28 mouse cellular contexts compared by ENCODE assay signal in genomic region chr4:147879865-147880264, GRCm38 (mm10). TPM values are rescaled to one million over a fixed set of nuclear protein-coding genes. Genes with fewer than 3 reads are reported as not detected.
DNase-seq lines count a peak whose midpoint lies in the region; ATAC-seq and TF ChIP-seq lines count a peak whose summit lies in the region.
"Had no signal": no experiment of that assay in that cellular context is flagged by ENCODE, and none has a peak within 500 bp of the region (broad histone marks: within the 10 kb centered on the region; RNA-seq: fewer than 3 reads in every experiment).

No protein-coding gene starts in this region.

- intact Hi-C loops in heart, postnatal 36 days (cut with DNase I): no loop called here

- no peak for TF ChIP-seq CTCF in Patski (IDR thresholded peaks at IDR 0.05)

- peaks cover 26% of the 10 kb centered on the region for H3K36me3 ChIP-seq in midbrain, embryonic 11.5 days (ENCODE audit: control insufficient read depth, insufficient read depth, low read length)
- peaks cover 98% of the 10 kb centered on the region for H3K36me3 ChIP-seq in midbrain, embryonic 10.5 days

- no peak overlapping the region for H3K27ac ChIP-seq in midbrain, embryonic 11.5 days (ENCODE audit: low read depth, low read length)
- H3K27ac ChIP-seq in midbrain, embryonic 10.5 days (replicated peaks): no peak overlapping the region
- H3K27ac ChIP-seq: embryonic facial prominence, embryonic 13.5 days; forebrain, embryonic 10.5 days; forebrain, embryonic 15.5 days; gastrocnemius, adult 2 months; heart, adult 2 months; heart, embryonic 13.5 days; limb, embryonic 12.5 days; liver, embryonic 15.5 days; lung, embryonic 15.5 days; midbrain, embryonic 13.5 days had no signal

- no peaks in the 10 kb centered on the region for H3K27me3 ChIP-seq in midbrain, embryonic 11.5 days (ENCODE audit: control insufficient read depth, insufficient read depth, low read length)
- no peaks in the 10 kb centered on the region for H3K27me3 ChIP-seq in midbrain, embryonic 10.5 days (ENCODE audit: low read depth, poor library complexity, severe bottlenecking)
- no peaks in the 10 kb centered on the region for H3K27me3 ChIP-seq in Patski
- H3K27me3 ChIP-seq: embryonic facial prominence, embryonic 13.5 days; forebrain, embryonic 15.5 days; heart, embryonic 13.5 days; limb, embryonic 12.5 days; liver, embryonic 15.5 days; lung, embryonic 15.5 days; midbrain, embryonic 13.5 days had no signal

- H3K4me1 ChIP-seq in midbrain, embryonic 11.5 days (ENCODE audit: control insufficient read depth, insufficient read depth, low read length): no peaks in the 10 kb centered on the region
- H3K4me1 ChIP-seq in midbrain, embryonic 10.5 days: 0 out of 2 replicates have a peak, but pooled peaks cover 4% of the 10 kb centered on the region
- H3K4me1 ChIP-seq: embryonic facial prominence, embryonic 13.5 days; forebrain, embryonic 10.5 days; forebrain, embryonic 15.5 days; limb, embryonic 12.5 days; lung, embryonic 15.5 days; midbrain, embryonic 13.5 days had no signal

- no peak overlapping the region for H3K9ac ChIP-seq in midbrain, embryonic 11.5 days (ENCODE audit: low read length)
- H3K9ac ChIP-seq: embryonic facial prominence, embryonic 13.5 days; forebrain, embryonic 15.5 days; heart, embryonic 13.5 days; limb, embryonic 12.5 days; liver, embryonic 15.5 days; lung, embryonic 15.5 days; midbrain, embryonic 13.5 days had no signal

- CTCF ChIA-PET in Patski (lab: Charles Lee): no interaction called here

- H3K4me3 ChIP-seq in midbrain, embryonic 11.5 days (ENCODE audit: low read depth, low read length): no peak overlapping the region
- no peak overlapping the region for H3K4me3 ChIP-seq in midbrain, embryonic 10.5 days
- H3K4me3 ChIP-seq: embryonic facial prominence, embryonic 13.5 days; forebrain, embryonic 10.5 days; forebrain, embryonic 15.5 days; gastrocnemius, adult 2 months; heart, adult 2 months; heart, embryonic 13.5 days; limb, embryonic 12.5 days; liver, embryonic 15.5 days; lung, embryonic 15.5 days; midbrain, embryonic 13.5 days had no signal

- 61% methylated on average over 5 of the region's 5 CpGs for WGBS in midbrain, embryonic 11.5 days
- 66% methylated on average over 5 of the region's 5 CpGs for WGBS in midbrain, embryonic 10.5 days

- POLR2A ChIA-PET in Patski (lab: Charles Lee): no interaction called here

- peak; percentile 90 for DNase-seq in heart, adult 11 months
- DNase-seq in heart, postnatal 36 days: no peak
- no peak for DNase-seq in midbrain, embryonic 11.5 days (ENCODE audit: low spot score, missing footprints)
- no peak for DNase-seq in midbrain, embryonic 10.5 days (ENCODE audit: low spot score)
- DNase-seq in Patski (ENCODE audit: low read depth, low spot score): peak; percentile 46
- no peak for DNase-seq in embryo, embryonic 10.5 days (ENCODE audit: low spot score)
- no peak for DNase-seq in thymus, postnatal 0 days (ENCODE audit: low spot score)
- DNase-seq: adrenal gland, postnatal 14 days; cerebellum, adult 11 months; cerebellum, adult 9-11 months; gastrocnemius, adult 2 months; gastrocnemius, postnatal 36 days; heart, adult 2 months; heart, postnatal 14 days; kidney, adult 8-10 months; kidney, postnatal 14 days; layer of hippocampus, adult 9-11 months; lung, postnatal 36 days; right cerebral cortex, postnatal 25 days had no signal

- H3K9me3 ChIP-seq in midbrain, embryonic 11.5 days (ENCODE audit: control insufficient read depth, low read length): no peaks in the 10 kb centered on the region
- no peaks in the 10 kb centered on the region for H3K9me3 ChIP-seq in midbrain, embryonic 10.5 days (replicated peaks)
- H3K9me3 ChIP-seq: embryonic facial prominence, embryonic 13.5 days; forebrain, embryonic 10.5 days; forebrain, embryonic 15.5 days; heart, embryonic 13.5 days; limb, embryonic 12.5 days; liver, embryonic 15.5 days; lung, embryonic 15.5 days; midbrain, embryonic 13.5 days had no signal

- peak; percentile 25; the same call in 1 of the 2 replicates for ATAC-seq in midbrain, embryonic 11.5 days (ENCODE audit: low FRiP score)
- peak; percentile 88 for ATAC-seq in Patski
- ATAC-seq: forebrain, embryonic 15.5 days; hindbrain, embryonic 16.5 days; midbrain, embryonic 13.5 days had no signal

- in situ Hi-C loops in Patski (cut with MboI; ENCODE audit: low pct_unique_long_range_greater_than_20kb): no loop called here

- H3K4me2 ChIP-seq in midbrain, embryonic 11.5 days: no peak overlapping the region
- H3K4me2 ChIP-seq: embryonic facial prominence, embryonic 13.5 days; forebrain, embryonic 15.5 days; heart, embryonic 13.5 days; limb, embryonic 12.5 days; liver, embryonic 15.5 days; lung, embryonic 15.5 days; midbrain, embryonic 13.5 days had no signal

RNA-seq across cellular contexts. Expression of gene Fv1, which starts 11.1 kb away (rescaled TPM):
- total RNA-seq in heart, postnatal 36 days (2021): 10 to 100 TPM; 16.1 to 18.3 TPM
- 15.2 and 15.7 TPM in 2 replicates for polyA plus RNA-seq in midbrain, embryonic 11.5 days (2014; fragmentation: Nextera tagmentation; extraction: Ambion mirVana)
- polyA plus RNA-seq in midbrain, embryonic 10.5 days (2016; fragmentation: Nextera tagmentation; extraction: Ambion mirVana): 16.7 TPM in 2 replicates
- 9.3 TPM for polyA plus RNA-seq in Patski (2021)
- polyA plus RNA-seq in thymus, postnatal 0 days (2015; fragmentation: Nextera tagmentation; extraction: Ambion mirVana): 4.7 and 4.9 TPM in 2 replicates

RNA-seq across cellular contexts. Expression of gene Miip, which starts 11.2 kb away (rescaled TPM):
- total RNA-seq in heart, postnatal 36 days (2021): 1 to 10 TPM; 7.6 to 8.6 TPM
- polyA plus RNA-seq in midbrain, embryonic 11.5 days (2014; fragmentation: Nextera tagmentation; extraction: Ambion mirVana): 34.6 and 39.2 TPM in 2 replicates
- 73.8 and 79.9 TPM in 2 replicates for polyA plus RNA-seq in midbrain, embryonic 10.5 days (2016; fragmentation: Nextera tagmentation; extraction: Ambion mirVana)
- 14.4 TPM for polyA plus RNA-seq in Patski (2021)
- 73.5 and 88.4 TPM in 2 replicates for polyA plus RNA-seq in thymus, postnatal 0 days (2015; fragmentation: Nextera tagmentation; extraction: Ambion mirVana)

RNA-seq across cellular contexts. Expression of gene Mfn2, which starts 24.6 kb away (rescaled TPM):
- total RNA-seq in heart, postnatal 36 days (2021): 100 to 1,000 TPM; 670 to 699 TPM
- polyA plus RNA-seq in midbrain, embryonic 11.5 days (2014; fragmentation: Nextera tagmentation; extraction: Ambion mirVana): 36.8 and 42.4 TPM in 2 replicates
- polyA plus RNA-seq in midbrain, embryonic 10.5 days (2016; fragmentation: Nextera tagmentation; extraction: Ambion mirVana): 45.1 and 53.2 TPM in 2 replicates
- 52.4 TPM for polyA plus RNA-seq in Patski (2021)
- 18.2 and 18.8 TPM in 2 replicates for polyA plus RNA-seq in thymus, postnatal 0 days (2015; fragmentation: Nextera tagmentation; extraction: Ambion mirVana)

RNA-seq across cellular contexts. Expression of gene Zfp933, which starts 31.7 kb away (rescaled TPM):
- total RNA-seq in heart, postnatal 36 days (2021): 10 to 100 TPM; 10.5 to 13.3 TPM
- 5.6 and 7.4 TPM in 2 replicates for polyA plus RNA-seq in midbrain, embryonic 11.5 days (2014; fragmentation: Nextera tagmentation; extraction: Ambion mirVana)
- polyA plus RNA-seq in midbrain, embryonic 10.5 days (2016; fragmentation: Nextera tagmentation; extraction: Ambion mirVana): 5.3 and 5.9 TPM in 2 replicates
- polyA plus RNA-seq in Patski (2021): 4.4 TPM
- polyA plus RNA-seq in thymus, postnatal 0 days (2015; fragmentation: Nextera tagmentation; extraction: Ambion mirVana): 4.5 and 5.6 TPM in 2 replicates

RNA-seq across cellular contexts. Expression of gene Plod1, which starts 56.7 kb away (rescaled TPM):
- 10 to 100 TPM; 71.3 to 89.9 TPM for total RNA-seq in heart, postnatal 36 days (2021)
- polyA plus RNA-seq in midbrain, embryonic 11.5 days (2014; fragmentation: Nextera tagmentation; extraction: Ambion mirVana): 24.2 and 25.8 TPM in 2 replicates
- polyA plus RNA-seq in midbrain, embryonic 10.5 days (2016; fragmentation: Nextera tagmentation; extraction: Ambion mirVana): 26.9 and 28.2 TPM in 2 replicates
- polyA plus RNA-seq in Patski (2021): 39.3 TPM
- polyA plus RNA-seq in thymus, postnatal 0 days (2015; fragmentation: Nextera tagmentation; extraction: Ambion mirVana): 11.4 TPM in 2 replicates

Comparison
In these comparisons a context has a peak if more than half of its experiments do, and no peak if none do; other contexts are left out.
1. DNase-seq: peak in heart, adult 11 months (single experiment) and Patski (single experiment); none in heart, postnatal 36 days (0 of 2), midbrain, embryonic 11.5 days (single experiment), midbrain, embryonic 10.5 days (single experiment), embryo, embryonic 10.5 days (single experiment) and thymus, postnatal 0 days (single experiment).